Mouse (Mus musculus) frontal cortex, adult 2 months (tissue): Measurements from ENCODE around the gene Olfr851. TPM values are rescaled to one million over a fixed set of nuclear protein-coding genes. Genes with fewer than 3 reads are reported as not detected.

Experiments
- DNase-seq, 2 experiments: peaks; one replicate each; pipeline ENCODE4 v3.0.0; 2022; ENCODE audit warnings: low spot score in 1 of 2; ENCODE audit errors: extremely low spot score in 1 of 2
- polyA plus RNA-seq: library from polyadenylated mRNA; depleted of rRNA; stranded (reverse); fragments of >200 nt; gene quantifications from 2 replicates; pipeline ENCODE4 v1.2.3, GENCODE M21; 2012; rRNA removed

Olfr851 gene
- polyA plus RNA-seq, result not detected in 2 replicates

DNA sequence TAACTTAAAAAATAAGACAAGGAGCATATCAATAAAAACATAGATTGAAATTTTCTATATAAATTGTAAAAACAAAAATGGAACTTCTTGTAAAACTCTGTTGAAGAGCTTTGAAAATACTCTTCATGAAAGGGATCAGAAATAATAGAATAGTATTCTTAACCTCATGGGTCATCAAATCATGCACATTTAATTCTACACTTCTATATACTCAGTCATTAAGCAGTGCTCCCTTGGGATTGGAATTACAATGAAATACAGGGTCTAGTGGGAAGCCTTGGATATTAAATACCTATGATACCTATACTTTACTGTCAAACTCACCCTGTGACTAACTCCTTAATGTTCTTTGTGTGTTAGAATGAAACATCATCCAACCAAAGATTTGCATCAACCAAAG, at the start of gene Olfr851:
Gene Olfr851, plus strand, starts transcription at position 301 of the 400 bp plus-strand sequence.
- DNase-seq, result no peak

DNA sequence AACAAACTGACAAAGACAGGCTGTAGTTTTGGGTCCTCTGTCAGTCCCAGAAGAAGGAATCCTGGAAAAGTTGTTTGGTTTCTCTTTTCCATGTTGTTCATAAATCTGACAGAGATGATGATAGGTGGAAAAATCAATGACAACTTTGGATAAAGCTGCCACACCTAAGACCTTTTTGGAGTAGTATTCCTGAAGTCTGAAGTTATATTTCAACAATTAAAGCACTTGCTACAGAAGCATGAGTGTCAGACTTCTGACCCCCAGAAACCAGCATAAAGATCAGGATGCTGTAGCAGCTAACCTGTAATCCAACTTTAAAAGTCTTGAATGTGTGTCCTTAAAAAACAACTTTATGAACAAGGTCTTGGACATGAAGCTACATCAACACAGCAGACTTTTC, 14.9 kb upstream of the Olfr851 start, which contains the start of gene Olfr850:
Gene Olfr850, minus strand, starts transcription at position 101 of the 400 bp plus-strand sequence.
- DNase-seq, result no peak

DNA sequence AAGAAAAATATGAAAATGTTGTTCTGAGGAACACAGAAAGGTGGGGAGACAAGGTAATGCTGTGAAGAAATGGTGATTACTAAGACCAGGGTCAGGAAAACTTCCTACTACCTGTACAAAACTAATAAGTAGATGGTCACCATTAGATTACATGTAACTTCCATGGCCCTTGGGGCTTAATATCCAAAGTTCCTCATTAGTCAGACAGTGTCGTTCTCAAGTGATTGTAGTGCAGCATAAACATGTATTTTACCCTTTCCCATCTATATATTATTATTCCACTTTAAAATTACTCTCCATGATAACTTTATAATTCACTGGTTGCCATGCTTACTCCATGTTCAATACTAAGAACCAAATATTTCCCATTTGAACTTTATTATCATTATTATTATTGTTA, 47.9 kb downstream of the Olfr851 start, which contains the start of gene Olfr853:
Gene Olfr853, minus strand, starts transcription at position 101 of the 400 bp plus-strand sequence.
- no peak for DNase-seq

Other genes with a start within 250 kb of the Olfr851 start
- gene Olfr843, start 241.3 kb upstream of the Olfr851 start, polyA plus RNA-seq, result 0.02 TPM in 1 of 2 replicates, not detected in the other
- gene Olfr844, start 176.9 kb upstream of the Olfr851 start, polyA plus RNA-seq, result not detected in 2 replicates
- not detected in 2 replicates for gene Olfr845, start 156.8 kb upstream of the Olfr851 start, polyA plus RNA-seq
- not detected in 2 replicates for gene Olfr846, start 129.3 kb upstream of the Olfr851 start, polyA plus RNA-seq
- not detected in 2 replicates for gene Olfr847, start 114.6 kb upstream of the Olfr851 start, polyA plus RNA-seq
- not detected in 2 replicates for gene Olfr849, start 53.0 kb upstream of the Olfr851 start, polyA plus RNA-seq
- not detected in 2 replicates for gene Olfr850, start 15.0 kb upstream of the Olfr851 start, polyA plus RNA-seq
- gene Olfr853, start 47.8 kb downstream of the Olfr851 start, polyA plus RNA-seq, result not detected in 2 replicates
- not detected in 2 replicates for gene Olfr854, start 74.1 kb downstream of the Olfr851 start, polyA plus RNA-seq
- not detected in 2 replicates for gene Olfr855, start 89.3 kb downstream of the Olfr851 start, polyA plus RNA-seq
- 21.5 and 25.5 TPM in 2 replicates for gene Zfp317, start 128.8 kb downstream of the Olfr851 start, polyA plus RNA-seq
- gene Olfr857, start 216.1 kb downstream of the Olfr851 start, polyA plus RNA-seq, result 0.14 TPM in 1 of 2 replicates, not detected in the other